Mouse (Mus musculus): Measurements from ENCODE around the gene Dct. TPM values are rescaled to one million over a fixed set of nuclear protein-coding genes. Genes with fewer than 3 reads are reported as not detected.

Gene Dct
- polyA plus RNA-seq, 1 experiment from 2014 or later, result 6.0 TPM

GRCm38 (mm10) chr14:117992600-117993256 is 59.3 kb downstream of the Dct start:
- H3K4me2 ChIP-seq (ENCODE audit: low read depth, low read length), result no peak overlapping the region
- DNase-seq (ENCODE audit: low spot score), result no peak
- H3K9me3 ChIP-seq (replicated peaks; ENCODE audit: control insufficient read depth, low read length), result no peaks in the 10 kb centered on the region
- H3K4me3 ChIP-seq (ENCODE audit: low read depth, low read length), result no peak overlapping the region
- no peaks in the 10 kb centered on the region for H3K4me1 ChIP-seq (ENCODE audit: control insufficient read depth, insufficient read depth, low read length)
- no peak for ATAC-seq (replicated peaks; ENCODE audit: insufficient number of reproducible peaks, low FRiP score, low TSS enrichment, low read depth)
- no peaks in the 10 kb centered on the region for H3K27me3 ChIP-seq (ENCODE audit: control insufficient read depth, insufficient read depth, low read length)
- 75% methylated on average over 8 of the region's 8 CpGs for WGBS
- no peaks in the 10 kb centered on the region for H3K36me3 ChIP-seq (replicated peaks; ENCODE audit: control insufficient read depth, insufficient read depth, low read depth, low read length)
- no peak overlapping the region for H3K27ac ChIP-seq (replicated peaks; ENCODE audit: low read depth, low read length)
- H3K9ac ChIP-seq (replicated peaks; ENCODE audit: low read length), result no peak overlapping the region

GRCm38 (mm10) chr14:117990203-117990602 is 61.8 kb downstream of the Dct start:
- H3K27ac ChIP-seq (replicated peaks; ENCODE audit: low read depth, low read length), result no peak overlapping the region
- no peaks in the 10 kb centered on the region for H3K36me3 ChIP-seq (replicated peaks; ENCODE audit: control insufficient read depth, insufficient read depth, low read depth, low read length)
- H3K4me2 ChIP-seq (ENCODE audit: low read depth, low read length), result no peak overlapping the region
- WGBS, result 84% methylated on average over 8 of the region's 8 CpGs
- H3K27me3 ChIP-seq (ENCODE audit: control insufficient read depth, insufficient read depth, low read length), result no peaks in the 10 kb centered on the region
- no peaks in the 10 kb centered on the region for H3K4me1 ChIP-seq (ENCODE audit: control insufficient read depth, insufficient read depth, low read length)
- DNase-seq (ENCODE audit: low spot score) (no peak), ATAC-seq (replicated peaks; ENCODE audit: insufficient number of reproducible peaks, low FRiP score, low TSS enrichment, low read depth) (no peak)
- no peak overlapping the region for H3K9ac ChIP-seq (replicated peaks; ENCODE audit: low read length)
- no peak overlapping the region for H3K4me3 ChIP-seq (ENCODE audit: low read depth, low read length)
- H3K9me3 ChIP-seq (replicated peaks; ENCODE audit: control insufficient read depth, low read length), result no peaks in the 10 kb centered on the region

- no peak for ATAC-seq (replicated peaks; ENCODE audit: insufficient number of reproducible peaks, low FRiP score, low TSS enrichment, low read depth)
Measured at GRCm38 (mm10) chr14:117988444-117988843, 63.6 kb downstream of the Dct start.

GRCm38 (mm10) chr14:117981532-117981931 is 70.5 kb downstream of the Dct start:
- ATAC-seq (replicated peaks; ENCODE audit: insufficient number of reproducible peaks, low FRiP score, low TSS enrichment, low read depth), result no peak
- no peak overlapping the region for H3K4me3 ChIP-seq (ENCODE audit: low read depth, low read length)
- H3K4me1 ChIP-seq (ENCODE audit: control insufficient read depth, insufficient read depth, low read length), result no peaks in the 10 kb centered on the region
- H3K36me3 ChIP-seq (replicated peaks; ENCODE audit: control insufficient read depth, insufficient read depth, low read depth, low read length), result no peaks in the 10 kb centered on the region
- DNase-seq (ENCODE audit: low spot score), result no peak
- no peaks in the 10 kb centered on the region for H3K9me3 ChIP-seq (replicated peaks; ENCODE audit: control insufficient read depth, low read length)
- H3K27me3 ChIP-seq (ENCODE audit: control insufficient read depth, insufficient read depth, low read length), result no peaks in the 10 kb centered on the region
- WGBS, result 92% methylated on average over 10 of the region's 10 CpGs
- no peak overlapping the region for H3K4me2 ChIP-seq (ENCODE audit: low read depth, low read length)
- no peak overlapping the region for H3K9ac ChIP-seq (replicated peaks; ENCODE audit: low read length)
- H3K27ac ChIP-seq (replicated peaks; ENCODE audit: low read depth, low read length), result no peak overlapping the region

More at GRCm38 (mm10) chr14:117988444-117988843, 63.6 kb downstream of the Dct start:
- Histone ChIP-seq H3K27ac (replicated peaks; ENCODE audit: low read depth, low read length) (no peak overlapping the region), H3K36me3 (replicated peaks; ENCODE audit: control insufficient read depth, insufficient read depth, low read depth, low read length) (no peaks in the 10 kb centered on the region), H3K9me3 (replicated peaks; ENCODE audit: control insufficient read depth, low read length) (no peaks in the 10 kb centered on the region), H3K9ac (replicated peaks; ENCODE audit: low read length) (no peak overlapping the region), H3K27me3 (ENCODE audit: control insufficient read depth, insufficient read depth, low read length) (no peaks in the 10 kb centered on the region), H3K4me3 (ENCODE audit: low read depth, low read length) (no peak overlapping the region), H3K4me1 (ENCODE audit: control insufficient read depth, insufficient read depth, low read length) (no peaks in the 10 kb centered on the region), H3K4me2 (ENCODE audit: low read depth, low read length) (no peak overlapping the region)
- WGBS, result 93% methylated on average over 10 of the region's 10 CpGs
- no peak for DNase-seq (ENCODE audit: low spot score)

- WGBS, result 82% methylated on average over 5 of the region's 5 CpGs
- H3K4me1 ChIP-seq (ENCODE audit: control insufficient read depth, insufficient read depth, low read length), result no peaks in the 10 kb centered on the region
- no peak overlapping the region for H3K4me3 ChIP-seq (ENCODE audit: low read depth, low read length)
Measured at GRCm38 (mm10) chr14:117972576-117972975, 79.5 kb downstream of the Dct start.

More at GRCm38 (mm10) chr14:117972576-117972975, 79.5 kb downstream of the Dct start:
- Histone ChIP-seq H3K4me2 (ENCODE audit: low read depth, low read length) (no peak overlapping the region), H3K27me3 (ENCODE audit: control insufficient read depth, insufficient read depth, low read length) (no peaks in the 10 kb centered on the region), H3K9ac (replicated peaks; ENCODE audit: low read length) (no peak overlapping the region), H3K9me3 (replicated peaks; ENCODE audit: control insufficient read depth, low read length) (no peaks in the 10 kb centered on the region), H3K36me3 (replicated peaks; ENCODE audit: control insufficient read depth, insufficient read depth, low read depth, low read length) (no peaks in the 10 kb centered on the region), H3K27ac (replicated peaks; ENCODE audit: low read depth, low read length) (no peak overlapping the region)
- DNase-seq (ENCODE audit: low spot score) (no peak), ATAC-seq (replicated peaks; ENCODE audit: insufficient number of reproducible peaks, low FRiP score, low TSS enrichment, low read depth) (no peak)

Other genes with a start within 250 kb of the Dct start
- 34.5 and 39.6 TPM in 2 replicates for gene Tgds, start 80.5 kb upstream of the Dct start, polyA plus RNA-seq (2014; fragmentation: Nextera tagmentation; extraction: Ambion mirVana)
- gene Gpr180, start 84.9 kb upstream of the Dct start, polyA plus RNA-seq (2014; fragmentation: Nextera tagmentation; extraction: Ambion mirVana), result 43.5 and 44.7 TPM in 2 replicates
- 2.7 and 5.0 TPM in 2 replicates for gene Sox21, start 184.8 kb upstream of the Dct start, polyA plus RNA-seq (2014; fragmentation: Nextera tagmentation; extraction: Ambion mirVana)
- not detected in 2 replicates for gene Gm9376, start 214.7 kb upstream of the Dct start, polyA plus RNA-seq (2014; fragmentation: Nextera tagmentation; extraction: Ambion mirVana)

All from embryonic facial prominence, embryonic 11.5 days (tissue).